Mouse (Mus musculus): ENCODE measurements at regions not wholly inside any gene's neighbourhood (a gene's known extent, or its start where the extent isn't known, plus 50 kb on each side); places are given as distances from the start of the nearest gene placed in this dataset.

- H3K9me3 ChIP-seq, result no peaks in the 10 kb centered on the region
- 0 out of 2 replicates have a peak overlapping the region, but pooled peaks have one; percentile 11 for H3K27ac ChIP-seq
- ATAC-seq, result no peak
- no peaks in the 10 kb centered on the region for H3K27me3 ChIP-seq (replicated peaks)
- no peak overlapping the region for H3K9ac ChIP-seq
- WGBS, result 68% methylated on average over 6 of the region's 6 CpGs
- no peak overlapping the region for H3K4me2 ChIP-seq (replicated peaks)
- H3K36me3 ChIP-seq, result no peaks in the 10 kb centered on the region
- H3K4me1 ChIP-seq (replicated peaks), result peaks cover 37% of the 10 kb centered on the region
- no peak overlapping the region for H3K4me3 ChIP-seq (replicated peaks)
These were observed 117.5 kb downstream of the Gadd45g start for GRCm38 (mm10) chr13:51963966-51964365.

- 34% methylated on average over 6 of the region's 6 CpGs for WGBS
- H3K36me3 ChIP-seq, result no peaks in the 10 kb centered on the region
- 0 out of 2 replicates have a peak overlapping the region, but pooled peaks have one; percentile 15 for H3K27ac ChIP-seq
These were observed 117.9 kb downstream of the Gadd45g start for GRCm38 (mm10) chr13:51964416-51964815.

GRCm38 (mm10) chr13:51964921-51965320, 118.4 kb downstream of the Gadd45g start:
- 68% methylated on average over 2 of the region's 2 CpGs for WGBS
- ATAC-seq, result no peak
- Histone ChIP-seq H3K36me3 (no peaks in the 10 kb centered on the region), H3K9ac (no peak overlapping the region), H3K4me3 (replicated peaks) (no peak overlapping the region), H3K4me1 (replicated peaks) (peaks cover 38% of the 10 kb centered on the region), H3K27ac (0 out of 2 replicates have a peak overlapping the region, but pooled peaks have one; percentile 15), H3K27me3 (replicated peaks) (no peaks in the 10 kb centered on the region), H3K9me3 (no peaks in the 10 kb centered on the region), H3K4me2 (replicated peaks) (no peak overlapping the region)

More at GRCm38 (mm10) chr13:51964416-51964815, 117.9 kb downstream of the Gadd45g start:
- no peaks in the 10 kb centered on the region for H3K27me3 ChIP-seq (replicated peaks)
- no peak overlapping the region for H3K4me2 ChIP-seq (replicated peaks)
- H3K4me1 ChIP-seq (replicated peaks), result peaks cover 37% of the 10 kb centered on the region
- H3K4me3 ChIP-seq (replicated peaks), result no peak overlapping the region
- peak; percentile 79 for ATAC-seq
- no peaks in the 10 kb centered on the region for H3K9me3 ChIP-seq
- no peak overlapping the region for H3K9ac ChIP-seq

- Histone ChIP-seq H3K27me3 (replicated peaks) (no peaks in the 10 kb centered on the region), H3K4me1 (replicated peaks) (peaks cover 41% of the 10 kb centered on the region), H3K36me3 (no peaks in the 10 kb centered on the region), H3K27ac (0 out of 2 replicates have a peak overlapping the region, but pooled peaks have one; percentile 1), H3K4me2 (replicated peaks) (no peak overlapping the region), H3K9ac (no peak overlapping the region), H3K4me3 (replicated peaks) (no peak overlapping the region), H3K9me3 (no peaks in the 10 kb centered on the region)
- no peak for ATAC-seq
- 57% methylated on average over 6 of the region's 6 CpGs for WGBS
These were observed 121.6 kb downstream of the Gadd45g start for GRCm38 (mm10) chr13:51968103-51968502.

- 45% methylated on average over 9 of the region's 9 CpGs for WGBS
These were observed 122.3 kb downstream of the Gadd45g start for GRCm38 (mm10) chr13:51968796-51969195.

GRCm38 (mm10) chr13:51970051-51970450, 123.6 kb downstream of the Gadd45g start:
- no peaks in the 10 kb centered on the region for H3K36me3 ChIP-seq
- no peak overlapping the region for H3K4me3 ChIP-seq (replicated peaks)
- no peaks in the 10 kb centered on the region for H3K9me3 ChIP-seq
- no peak overlapping the region for H3K27ac ChIP-seq
- 62% methylated on average over 11 of the region's 11 CpGs for WGBS
- peaks cover 38% of the 10 kb centered on the region for H3K4me1 ChIP-seq (replicated peaks)
- ATAC-seq, result peak; percentile 44; the same call in 1 of the 2 replicates
- H3K27me3 ChIP-seq (replicated peaks), result no peaks in the 10 kb centered on the region
- no peak overlapping the region for H3K9ac ChIP-seq
- no peak overlapping the region for H3K4me2 ChIP-seq (replicated peaks)

More at GRCm38 (mm10) chr13:51968796-51969195, 122.3 kb downstream of the Gadd45g start:
- Histone ChIP-seq H3K4me3 (replicated peaks) (no peak overlapping the region), H3K4me2 (replicated peaks) (no peak overlapping the region), H3K4me1 (replicated peaks) (peaks cover 44% of the 10 kb centered on the region), H3K27ac (0 out of 2 replicates have a peak overlapping the region, but pooled peaks have one; percentile 1), H3K9me3 (no peaks in the 10 kb centered on the region), H3K27me3 (replicated peaks) (no peaks in the 10 kb centered on the region), H3K36me3 (no peaks in the 10 kb centered on the region), H3K9ac (no peak overlapping the region)
- ATAC-seq, result no peak

- Histone ChIP-seq H3K36me3 (no peaks in the 10 kb centered on the region), H3K9me3 (no peaks in the 10 kb centered on the region), H3K9ac (no peak overlapping the region), H3K4me2 (replicated peaks) (no peak overlapping the region), H3K27me3 (replicated peaks) (no peaks in the 10 kb centered on the region), H3K4me3 (replicated peaks) (no peak overlapping the region), H3K27ac (no peak overlapping the region), H3K4me1 (replicated peaks) (peaks cover 53% of the 10 kb centered on the region)
- ATAC-seq, result no peak
- WGBS, result 57% methylated on average over 11 of the region's 12 CpGs
These were observed 126.3 kb downstream of the Gadd45g start for GRCm38 (mm10) chr13:51972656-51973310.

- no peak overlapping the region for H3K4me3 ChIP-seq (replicated peaks)
- H3K9ac ChIP-seq, result no peak overlapping the region
- H3K27me3 ChIP-seq (replicated peaks), result no peaks in the 10 kb centered on the region
- ATAC-seq, result no peak
- H3K36me3 ChIP-seq, result no peaks in the 10 kb centered on the region
- no peaks in the 10 kb centered on the region for H3K9me3 ChIP-seq
- no peak overlapping the region for H3K4me2 ChIP-seq (replicated peaks)
- H3K27ac ChIP-seq, result no peak overlapping the region
- peaks cover 48% of the 10 kb centered on the region for H3K4me1 ChIP-seq (replicated peaks)
- WGBS, result 61% methylated on average over 10 of the region's 10 CpGs
These were observed 127.0 kb downstream of the Gadd45g start for GRCm38 (mm10) chr13:51973461-51973860.

- H3K4me1 ChIP-seq (replicated peaks), result peaks cover 43% of the 10 kb centered on the region
- H3K36me3 ChIP-seq, result no peaks in the 10 kb centered on the region
- no peak overlapping the region for H3K27ac ChIP-seq
- H3K27me3 ChIP-seq (replicated peaks), result no peaks in the 10 kb centered on the region
- no peak for ATAC-seq
- H3K4me3 ChIP-seq (replicated peaks), result no peak overlapping the region
- H3K9me3 ChIP-seq, result no peaks in the 10 kb centered on the region
- H3K4me2 ChIP-seq (replicated peaks), result no peak overlapping the region
- H3K9ac ChIP-seq, result no peak overlapping the region
- WGBS, result 93% methylated on average over 5 of the region's 6 CpGs
These were observed 127.6 kb downstream of the Gadd45g start for GRCm38 (mm10) chr13:51974101-51974500.

GRCm38 (mm10) chr13:51975330-51975729, 128.9 kb downstream of the Gadd45g start:
- Histone ChIP-seq H3K4me1 (replicated peaks) (peaks cover 38% of the 10 kb centered on the region), H3K4me2 (replicated peaks) (peak overlapping the region; percentile 12; the same call in 1 of the 2 replicates), H3K27me3 (replicated peaks) (no peaks in the 10 kb centered on the region), H3K9ac (no peak overlapping the region), H3K9me3 (no peaks in the 10 kb centered on the region), H3K27ac (peak overlapping the region; percentile 55; the same call in 1 of the 2 replicates), H3K36me3 (no peaks in the 10 kb centered on the region), H3K4me3 (replicated peaks) (no peak overlapping the region)
- 61% methylated on average over 10 of the region's 10 CpGs for WGBS
- peak; percentile 14; the same call in 1 of the 2 replicates for ATAC-seq

GRCm38 (mm10) chr13:51975801-51976601, 129.5 kb downstream of the Gadd45g start:
- no peak overlapping the region for H3K4me3 ChIP-seq (replicated peaks)
- ATAC-seq, result peak; percentile 83
- H3K36me3 ChIP-seq, result no peaks in the 10 kb centered on the region
- peak overlapping the region; percentile 55 for H3K27ac ChIP-seq
- H3K4me1 ChIP-seq (replicated peaks), result peaks cover 38% of the 10 kb centered on the region
- no peak overlapping the region for H3K9ac ChIP-seq
- H3K4me2 ChIP-seq (replicated peaks), result peak overlapping the region; percentile 12; the same call in 1 of the 2 replicates
- H3K27me3 ChIP-seq (replicated peaks), result no peaks in the 10 kb centered on the region
- no peaks in the 10 kb centered on the region for H3K9me3 ChIP-seq
- WGBS, result 25% methylated on average over 7 of the region's 7 CpGs

GRCm38 (mm10) chr13:51976620-51977214, 130.2 kb downstream of the Gadd45g start:
- WGBS, result 77% methylated on average over 6 of the region's 6 CpGs
- ATAC-seq, result no peak
- peak overlapping the region; percentile 55 for H3K27ac ChIP-seq
- no peaks in the 10 kb centered on the region for H3K36me3 ChIP-seq
- peaks cover 38% of the 10 kb centered on the region for H3K4me1 ChIP-seq (replicated peaks)
- no peak overlapping the region for H3K4me3 ChIP-seq (replicated peaks)
- H3K4me2 ChIP-seq (replicated peaks), result no peak overlapping the region
- H3K9me3 ChIP-seq, result no peaks in the 10 kb centered on the region
- no peaks in the 10 kb centered on the region for H3K27me3 ChIP-seq (replicated peaks)
- no peak overlapping the region for H3K9ac ChIP-seq

Data from intestine, embryonic 15.5 days (tissue).